Mouse (Mus musculus): ENCODE data around the gene Olfr1350.

DNA sequence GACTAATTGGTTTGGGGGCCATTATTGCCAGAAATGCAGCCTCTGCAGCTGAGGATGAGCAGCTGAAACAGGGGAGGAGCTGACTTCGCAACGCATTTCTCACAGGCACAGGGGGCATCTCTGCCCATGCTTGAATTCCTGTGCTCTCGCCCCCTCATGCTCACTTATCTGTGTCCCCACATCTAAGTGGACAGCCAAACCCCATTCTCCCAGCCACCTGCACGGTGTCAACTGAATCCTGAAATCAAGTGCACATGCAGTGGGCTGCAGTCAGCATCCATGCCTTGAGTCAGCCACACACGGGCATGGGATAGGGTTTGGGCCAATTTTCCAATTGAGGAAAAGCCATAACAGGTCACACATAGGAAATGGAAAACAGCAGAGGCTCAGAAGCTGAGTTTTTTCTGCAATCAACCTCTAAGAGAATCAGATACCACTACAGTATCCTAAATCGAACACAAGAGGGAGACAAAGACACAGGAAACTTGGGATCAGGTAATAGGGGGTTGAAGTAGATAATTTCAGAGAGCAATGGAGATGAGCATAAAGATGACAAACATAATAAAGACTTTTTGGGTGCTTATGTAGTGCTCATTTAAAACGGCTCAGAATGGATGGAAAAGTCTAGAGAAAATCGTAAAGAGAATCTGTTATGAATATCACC is 21.6 kb downstream of the Olfr1350 start:
- TF ChIP-seq POLR2A (IDR thresholded peaks at IDR 0.05; ENCODE audit: borderline replicate concordance, extremely low read depth, low read depth, low read length) (no peak), CTCF (IDR thresholded peaks at IDR 0.05; ENCODE audit: insufficient read depth, low read length) (no peak)
